In the genomic region with DNA sequence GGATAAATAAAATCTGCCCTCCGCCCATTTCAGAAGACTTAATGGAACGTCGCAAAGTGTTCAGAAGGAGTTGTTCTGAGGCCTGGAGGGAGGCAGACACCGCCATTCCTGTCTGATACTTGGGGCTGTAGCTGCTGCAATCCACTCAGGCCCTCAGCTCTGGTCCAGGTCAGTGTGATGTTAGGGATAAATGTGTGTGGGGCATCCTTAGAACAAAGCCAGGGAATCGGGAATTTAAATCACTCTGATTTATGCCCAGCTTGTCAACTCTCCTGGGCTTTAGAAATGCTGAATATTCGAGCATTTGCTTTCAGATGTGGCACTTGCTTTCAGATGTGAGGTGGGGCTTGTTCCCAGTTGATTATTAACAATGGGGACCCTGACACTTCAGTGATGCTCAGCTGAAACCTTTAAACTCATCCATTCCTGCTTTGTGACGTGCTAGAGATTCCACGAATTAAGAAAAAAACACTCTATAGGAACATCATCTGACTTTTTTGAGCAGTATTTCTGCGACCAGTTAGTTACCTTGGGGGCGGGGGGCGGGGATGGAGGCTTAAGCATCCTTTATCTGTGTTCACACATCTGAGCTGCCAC, we compare ENCODE assay signal across 9 mouse cellular contexts.
A peak's percentile ranks its signal among the peaks of the same experiment; 100 is the strongest.
DNase-seq lines count a peak whose midpoint lies in the region; ATAC-seq and TF ChIP-seq lines count a peak whose summit lies in the region.
"Had no signal": no experiment of that assay in that cellular context is flagged by ENCODE, and none has a peak within 500 bp of the region (broad histone marks: within the 10 kb centered on the region; RNA-seq: fewer than 3 reads in every experiment).

No protein-coding gene starts in this region.

- TF ChIP-seq EP300 in lung, postnatal 0 days (IDR thresholded peaks at IDR 0.05), result no peak

- no peaks in the 10 kb centered on the region for H3K36me3 ChIP-seq in lung, embryonic 15.5 days
- H3K36me3 ChIP-seq in lung, postnatal 0 days (ENCODE audit: insufficient read depth, low read length), result no peaks in the 10 kb centered on the region
- H3K36me3 ChIP-seq in forebrain, embryonic 12.5 days (replicated peaks), result no peaks in the 10 kb centered on the region
- no peaks in the 10 kb centered on the region for H3K36me3 ChIP-seq in limb, embryonic 13.5 days
- no peaks in the 10 kb centered on the region for H3K36me3 ChIP-seq in neural tube, embryonic 15.5 days

- no peak for TF ChIP-seq CTCF in lung, postnatal 0 days (IDR thresholded peaks at IDR 0.05)

- peaks cover 13% of the 10 kb centered on the region for H3K4me1 ChIP-seq in lung, embryonic 15.5 days
- no peaks in the 10 kb centered on the region for H3K4me1 ChIP-seq in lung, postnatal 0 days (ENCODE audit: insufficient read depth, low read depth, low read length)
- H3K4me1 ChIP-seq in forebrain, embryonic 12.5 days, result peaks cover 35% of the 10 kb centered on the region
- H3K4me1 ChIP-seq in limb, embryonic 13.5 days, result peaks cover 34% of the 10 kb centered on the region
- H3K4me1 ChIP-seq in neural tube, embryonic 15.5 days, result peaks cover 42% of the 10 kb centered on the region

- H3K4me3 ChIP-seq in lung, embryonic 15.5 days, result no peak overlapping the region
- no peak overlapping the region for H3K4me3 ChIP-seq in lung, postnatal 0 days (ENCODE audit: low read depth, low read length)
- no peak overlapping the region for H3K4me3 ChIP-seq in forebrain, embryonic 12.5 days (replicated peaks)
- no peak overlapping the region for H3K4me3 ChIP-seq in limb, embryonic 13.5 days
- H3K4me3 ChIP-seq in neural tube, embryonic 15.5 days (replicated peaks), result no peak overlapping the region

- peak overlapping the region; percentile 44 for H3K4me2 ChIP-seq in lung, embryonic 15.5 days
- H3K4me2 ChIP-seq in lung, postnatal 0 days (replicated peaks; ENCODE audit: low read depth, low read length), result no peak overlapping the region
- peak overlapping the region; percentile 40 for H3K4me2 ChIP-seq in forebrain, embryonic 12.5 days
- H3K4me2 ChIP-seq in limb, embryonic 13.5 days (replicated peaks), result peak overlapping the region; percentile 46; the same call in 1 of the 2 replicates
- peak overlapping the region; percentile 42 for H3K4me2 ChIP-seq in neural tube, embryonic 15.5 days

- no peaks in the 10 kb centered on the region for H3K9me3 ChIP-seq in lung, embryonic 15.5 days
- H3K9me3 ChIP-seq in lung, postnatal 0 days (ENCODE audit: low read length), result no peaks in the 10 kb centered on the region
- no peaks in the 10 kb centered on the region for H3K9me3 ChIP-seq in forebrain, embryonic 12.5 days
- H3K9me3 ChIP-seq in limb, embryonic 13.5 days, result no peaks in the 10 kb centered on the region
- H3K9me3 ChIP-seq in neural tube, embryonic 15.5 days (replicated peaks), result no peaks in the 10 kb centered on the region

- no peak overlapping the region for H3K27ac ChIP-seq in lung, embryonic 15.5 days
- H3K27ac ChIP-seq in lung, postnatal 0 days (ENCODE audit: low read length), result no peak overlapping the region
- H3K27ac ChIP-seq in forebrain, embryonic 12.5 days, result peak overlapping the region; percentile 94
- H3K27ac ChIP-seq in limb, embryonic 13.5 days, result no peak overlapping the region
- peak overlapping the region; percentile 83 for H3K27ac ChIP-seq in neural tube, embryonic 15.5 days (replicated peaks)

- no peak for DNase-seq in lung, postnatal 0 days (ENCODE audit: low spot score)
- DNase-seq in yolk sac, embryonic 10.5 days (ENCODE audit: low spot score), result no peak
- no peak for DNase-seq in spleen, postnatal 10 days (ENCODE audit: low spot score in 2 of 2)
- DNase-seq: gastrocnemius, adult 2 months had no signal

- ATAC-seq in lung, embryonic 15.5 days (ENCODE audit: borderline replicate concordance, extremely low read depth, low FRiP score, low TSS enrichment), result no peak
- ATAC-seq in lung, postnatal 0 days, result no peak
- peak; percentile 34 for ATAC-seq in forebrain, embryonic 12.5 days (ENCODE audit: low FRiP score)
- ATAC-seq in limb, embryonic 13.5 days (ENCODE audit: low FRiP score, low read depth), result no peak
- ATAC-seq in neural tube, embryonic 15.5 days (ENCODE audit: low FRiP score), result 0 out of 2 replicates have a peak, but pooled peaks have one; percentile 29
- no peak for ATAC-seq in erythroblast, adult 5-6 weeks (replicated peaks; ENCODE audit: low FRiP score, poor library complexity, severe bottlenecking)

- H3K9ac ChIP-seq in lung, embryonic 15.5 days, result no peak overlapping the region
- no peak overlapping the region for H3K9ac ChIP-seq in lung, postnatal 0 days (replicated peaks; ENCODE audit: low read depth)
- peak overlapping the region; percentile 21; the same call in 1 of the 2 replicates for H3K9ac ChIP-seq in forebrain, embryonic 12.5 days
- H3K9ac ChIP-seq in limb, embryonic 13.5 days, result no peak overlapping the region
- peak overlapping the region; percentile 0; the same call in 1 of the 2 replicates for H3K9ac ChIP-seq in neural tube, embryonic 15.5 days (replicated peaks)

- WGBS in lung, embryonic 15.5 days, result 61% methylated on average over 11 of the region's 11 CpGs
- WGBS in lung, postnatal 0 days, result 59% methylated on average over 11 of the region's 11 CpGs
- 28% methylated on average over 11 of the region's 11 CpGs for WGBS in forebrain, embryonic 12.5 days
- WGBS in limb, embryonic 13.5 days, result 58% methylated on average over 11 of the region's 11 CpGs
- WGBS in neural tube, embryonic 15.5 days, result 15% methylated on average over 11 of the region's 11 CpGs

- no peaks in the 10 kb centered on the region for H3K27me3 ChIP-seq in lung, embryonic 15.5 days
- no peaks in the 10 kb centered on the region for H3K27me3 ChIP-seq in lung, postnatal 0 days (replicated peaks; ENCODE audit: insufficient read depth, low read length)
- 0 out of 2 replicates have a peak, but pooled peaks cover 2% of the 10 kb centered on the region for H3K27me3 ChIP-seq in forebrain, embryonic 12.5 days
- H3K27me3 ChIP-seq in limb, embryonic 13.5 days, result 0 out of 2 replicates have a peak, but pooled peaks cover 2% of the 10 kb centered on the region
- no peaks in the 10 kb centered on the region for H3K27me3 ChIP-seq in neural tube, embryonic 15.5 days (replicated peaks)

Comparison
In these comparisons a context has a peak if more than half of its experiments do, and no peak if none do; other contexts are left out.
1. ATAC-seq: peak in forebrain, embryonic 12.5 days (single experiment) and neural tube, embryonic 15.5 days (single experiment); none in lung, embryonic 15.5 days (single experiment), lung, postnatal 0 days (single experiment), limb, embryonic 13.5 days (single experiment) and erythroblast, adult 5-6 weeks (single experiment).
2. H3K27ac ChIP-seq: peak in forebrain, embryonic 12.5 days (single experiment) and neural tube, embryonic 15.5 days (single experiment); none in lung, embryonic 15.5 days (single experiment), lung, postnatal 0 days (single experiment) and limb, embryonic 13.5 days (single experiment).
3. H3K9ac ChIP-seq: peak in forebrain, embryonic 12.5 days (single experiment) and neural tube, embryonic 15.5 days (single experiment); none in lung, embryonic 15.5 days (single experiment), lung, postnatal 0 days (single experiment) and limb, embryonic 13.5 days (single experiment).